Mouse (Mus musculus) megakaryocyte, embryonic 14.5 days (primary cell): ENCODE results near the gene Atg7. TPM values are rescaled to one million over a fixed set of nuclear protein-coding genes. Genes with fewer than 3 reads are reported as not detected.
"Not testable (repeated sequence)": the region's sequence is repeated elsewhere in the genome, so short reads cannot be mapped to it uniquely, and the experiment has no call there.

Experiments
- H3K27me3 ChIP-seq: replicated peaks from 2 replicates; pipeline ENCODE3; 2012; ENCODE audit warnings: inconsistent platforms
- H3K36me3 ChIP-seq: replicated peaks from 2 replicates; pipeline ENCODE3; 2012; ENCODE audit warnings: low read length, inconsistent platforms, mixed read lengths
- H3K4me1 ChIP-seq: 2 replicates; pipeline ENCODE4 v1.6.1; 2012; ENCODE audit warnings: inconsistent platforms
- H3K4me3 ChIP-seq: replicated peaks from 2 replicates; pipeline ENCODE3; 2012; ENCODE audit warnings: moderate library complexity, mild to moderate bottlenecking, inconsistent platforms
- H3K9me3 ChIP-seq: 2 replicates; pipeline ENCODE4 v1.6.1; 2012; ENCODE audit warnings: inconsistent platforms
- FLI1 ChIP-seq: IDR thresholded peaks from 2 replicates; pipeline ENCODE4 v1.6.1; 2012; ENCODE audit warnings: low read length, inconsistent platforms, mixed read lengths
- GATA1 ChIP-seq: IDR thresholded peaks from 3 replicates; pipeline ENCODE4 v1.6.1; 2012; ENCODE audit warnings: mixed read lengths, low read length, inconsistent platforms, borderline replicate concordance
- polyA plus RNA-seq: library from polyadenylated mRNA; stranded (reverse); fragments of >175 nt; gene quantifications from 2 replicates; pipeline ENCODE4 v1.2.3, GENCODE M21; 2012; ENCODE audit warnings: low replicate concordance; ENCODE audit not compliant: insufficient read depth

The Atg7 gene
- polyA plus RNA-seq = 92.9 and 225 TPM in 2 replicates

DNA sequence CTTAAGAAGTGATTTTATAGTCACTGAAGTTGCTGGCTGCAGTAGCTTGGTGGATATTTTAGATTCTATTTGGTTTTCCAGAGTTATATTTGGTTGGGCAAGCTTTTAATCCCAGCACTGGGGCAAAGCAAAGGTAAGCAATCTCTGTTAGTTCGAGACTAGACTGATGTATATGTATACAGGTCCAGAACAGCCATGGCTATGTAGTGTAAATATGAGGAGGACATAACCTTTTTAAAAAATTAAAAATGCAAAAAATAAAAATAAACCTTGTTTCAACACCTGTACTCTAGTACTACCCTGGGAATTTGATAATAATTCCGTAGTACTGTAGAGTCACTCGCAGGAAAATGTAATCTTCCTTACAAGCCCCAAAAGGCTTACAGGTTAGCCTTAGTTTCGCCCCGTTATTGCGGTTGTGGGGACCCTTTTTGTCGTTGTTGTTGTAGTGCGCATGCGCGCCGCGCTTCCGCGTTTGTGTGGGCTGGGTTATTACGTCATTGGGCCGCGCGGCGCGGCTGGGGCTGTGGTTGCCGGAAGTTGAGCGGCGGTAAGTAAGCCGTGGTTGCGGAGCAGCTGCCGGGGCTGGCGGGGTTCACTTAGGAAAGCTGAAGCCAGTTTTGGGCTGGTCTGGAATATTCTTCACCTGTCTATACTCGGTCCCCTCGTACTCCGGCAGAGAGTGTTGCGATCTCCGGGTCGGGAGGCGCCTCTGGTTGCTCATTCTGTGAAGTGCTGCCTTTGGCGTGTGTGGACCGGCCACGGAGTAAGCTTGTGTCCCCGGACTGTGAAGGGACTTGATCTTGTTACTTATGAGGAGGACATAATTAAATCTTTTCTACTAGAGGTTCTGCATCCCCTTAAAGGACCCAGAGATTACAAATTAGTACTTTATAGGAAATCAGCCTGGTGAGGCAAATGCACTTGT, at the start of gene Atg7:
Gene Atg7, plus strand, starts transcription at position 497 of the 928 bp plus-strand sequence.
- Histone ChIP-seq H3K36me3 (peaks cover 20% of the 10 kb centered on the region), H3K9me3 (no peaks in the 10 kb centered on the region), H3K4me1 (peaks cover 16% of the 10 kb centered on the region), H3K4me3 (peak within 1 kb of the TSS; percentile 93), H3K27me3 (peaks cover 2% of the 10 kb centered on the region)
- TF ChIP-seq GATA1 (no peak), FLI1 (peak; percentile 56; the same call in 1 of the 2 replicates)

DNA sequence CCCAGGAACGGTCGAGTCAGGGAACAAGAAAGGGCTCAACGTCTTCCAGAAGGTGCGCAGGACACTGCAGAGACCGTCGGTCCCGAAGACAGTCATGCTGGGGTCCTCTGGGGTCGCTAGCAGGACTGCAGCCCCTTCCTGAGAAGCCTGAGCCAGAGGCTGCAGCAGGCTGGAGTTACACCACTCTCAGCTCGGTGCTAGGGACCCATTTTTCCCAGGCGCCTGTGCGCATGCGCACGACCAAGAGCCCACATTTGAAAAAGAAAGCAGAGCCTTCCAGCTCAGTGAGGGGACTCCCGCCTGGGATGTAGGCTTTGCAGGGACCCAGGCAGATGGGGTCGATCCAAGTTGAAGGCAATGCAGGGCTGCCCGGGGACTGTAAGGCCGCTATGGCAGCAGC, 28.8 kb upstream of the Atg7 start:
- not testable (repeated sequence) for H3K36me3 ChIP-seq, H3K27me3 ChIP-seq, H3K4me1 ChIP-seq, H3K4me3 ChIP-seq, H3K9me3 ChIP-seq

DNA sequence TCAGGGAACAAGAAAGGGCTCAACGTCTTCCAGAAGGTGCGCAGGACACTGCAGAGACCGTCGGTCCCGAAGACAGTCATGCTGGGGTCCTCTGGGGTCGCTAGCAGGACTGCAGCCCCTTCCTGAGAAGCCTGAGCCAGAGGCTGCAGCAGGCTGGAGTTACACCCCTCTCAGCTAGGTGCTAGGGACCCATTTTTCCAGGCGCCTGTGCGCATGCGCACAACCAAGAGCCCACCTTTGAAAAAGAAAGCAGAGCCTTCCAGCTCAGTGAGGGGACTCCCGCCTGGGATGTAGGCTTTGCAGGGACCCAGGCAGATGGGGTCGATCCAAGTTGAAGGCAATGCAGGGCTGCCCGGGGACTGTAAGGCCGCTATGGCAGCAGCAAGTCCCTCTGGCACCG, 9.0 kb upstream of the Atg7 start:
- not testable (repeated sequence) for H3K36me3 ChIP-seq, H3K27me3 ChIP-seq, H3K4me3 ChIP-seq, H3K4me1 ChIP-seq, H3K9me3 ChIP-seq

DNA sequence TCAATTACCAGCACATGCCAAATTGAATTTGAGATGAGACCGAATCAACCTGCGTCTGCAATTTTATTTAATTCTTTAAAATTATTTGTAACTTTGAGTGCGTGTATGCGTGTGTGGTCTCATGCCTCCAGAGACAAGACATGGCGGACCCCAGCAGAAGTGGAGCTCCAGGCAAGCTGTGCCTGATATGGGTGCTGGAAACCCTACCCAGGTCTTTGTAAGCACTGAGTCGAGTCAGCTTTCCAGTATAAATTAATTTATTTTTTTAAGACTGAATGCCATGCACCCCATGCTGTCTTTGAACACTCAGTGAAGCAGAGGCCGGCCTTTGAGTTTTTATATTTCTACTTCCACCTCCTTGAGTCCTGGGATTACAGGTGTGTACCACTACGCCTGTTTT, 819 bp downstream of the Atg7 start:
- H3K9me3 ChIP-seq = no peaks in the 10 kb centered on the region
- no peak for TF ChIP-seq FLI1
- no peak for TF ChIP-seq GATA1
- no peaks in the 10 kb centered on the region for H3K27me3 ChIP-seq
- H3K4me1 ChIP-seq = peaks cover 23% of the 10 kb centered on the region
- H3K36me3 ChIP-seq = peaks cover 20% of the 10 kb centered on the region
- H3K4me3 ChIP-seq = peak overlapping the region; percentile 93

DNA sequence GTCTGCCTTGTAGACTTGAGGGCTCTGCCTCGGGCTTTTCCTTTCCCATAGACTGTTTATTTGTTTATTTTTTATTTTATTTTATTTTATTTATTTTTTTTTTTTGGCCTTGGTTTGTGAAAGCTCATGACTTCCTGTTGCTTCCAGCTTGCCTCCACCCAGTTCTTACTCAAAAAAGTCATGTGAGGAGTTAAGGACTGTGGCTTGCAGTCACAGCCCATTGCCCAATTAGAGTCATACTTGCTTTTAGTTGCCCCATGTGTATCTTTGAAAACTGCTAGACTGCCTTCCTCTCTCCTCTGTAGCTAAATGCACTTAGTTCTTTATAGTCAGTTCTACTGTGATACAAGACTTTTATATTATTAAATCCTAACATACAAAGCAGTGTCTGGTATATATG, 1.6 kb downstream of the Atg7 start:
- Histone ChIP-seq H3K4me3 (peak overlapping the region; percentile 93), H3K27me3 (no peaks in the 10 kb centered on the region), H3K36me3 (peaks cover 20% of the 10 kb centered on the region), H3K9me3 (no peaks in the 10 kb centered on the region), H3K4me1 (peaks cover 31% of the 10 kb centered on the region)
- TF ChIP-seq FLI1 = no peak
- TF ChIP-seq GATA1 = no peak

DNA sequence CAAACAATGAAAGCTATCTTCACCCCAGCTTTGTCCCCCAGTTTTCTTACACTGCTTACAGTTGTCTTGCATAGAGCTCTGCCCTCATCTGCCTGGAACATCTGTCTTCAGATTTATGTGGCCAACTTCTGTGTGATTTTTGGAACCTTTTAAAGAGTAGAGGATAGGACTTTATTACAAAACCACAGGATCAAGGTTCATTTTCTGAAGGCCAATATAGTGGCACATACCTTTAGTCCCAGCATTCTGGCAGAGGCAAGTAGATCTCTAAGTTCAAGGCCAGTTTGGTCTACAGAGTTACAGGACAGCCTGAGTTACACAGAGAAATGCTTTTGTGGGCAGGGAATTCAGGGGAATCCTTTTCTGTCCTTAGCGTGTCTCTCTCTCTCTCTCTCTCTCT, 3.3 kb downstream of the Atg7 start:
- peaks cover 42% of the 10 kb centered on the region for H3K4me1 ChIP-seq
- H3K9me3 ChIP-seq = no peaks in the 10 kb centered on the region
- peaks cover 30% of the 10 kb centered on the region for H3K36me3 ChIP-seq
- H3K4me3 ChIP-seq = no peak overlapping the region
- H3K27me3 ChIP-seq = no peaks in the 10 kb centered on the region
- no peak for TF ChIP-seq GATA1
- TF ChIP-seq FLI1 = no peak

DNA sequence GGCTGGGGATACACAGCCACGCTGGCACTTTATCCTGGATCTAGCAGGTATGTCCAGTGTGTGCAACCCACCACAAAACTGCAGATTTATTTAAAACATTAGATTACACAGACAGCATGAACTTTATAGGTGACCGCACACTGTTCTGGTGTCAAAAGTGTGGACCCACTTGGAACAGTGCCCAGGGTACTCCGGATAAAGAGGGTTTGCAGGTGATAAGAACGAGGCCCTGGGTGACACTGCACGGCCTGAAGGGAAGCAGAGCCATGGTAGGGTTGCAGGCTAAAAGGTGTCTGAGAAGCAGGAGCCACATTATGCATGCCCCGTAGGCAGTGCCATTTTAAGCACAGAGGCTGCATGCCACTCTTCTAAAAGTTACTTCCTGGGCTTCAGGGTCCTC, 4.1 kb downstream of the Atg7 start:
- peaks cover 30% of the 10 kb centered on the region for H3K36me3 ChIP-seq
- H3K9me3 ChIP-seq = no peaks in the 10 kb centered on the region
- H3K4me3 ChIP-seq = no peak overlapping the region
- peaks cover 47% of the 10 kb centered on the region for H3K4me1 ChIP-seq
- TF ChIP-seq FLI1 (no peak), GATA1 (no peak)
- H3K27me3 ChIP-seq = no peaks in the 10 kb centered on the region

DNA sequence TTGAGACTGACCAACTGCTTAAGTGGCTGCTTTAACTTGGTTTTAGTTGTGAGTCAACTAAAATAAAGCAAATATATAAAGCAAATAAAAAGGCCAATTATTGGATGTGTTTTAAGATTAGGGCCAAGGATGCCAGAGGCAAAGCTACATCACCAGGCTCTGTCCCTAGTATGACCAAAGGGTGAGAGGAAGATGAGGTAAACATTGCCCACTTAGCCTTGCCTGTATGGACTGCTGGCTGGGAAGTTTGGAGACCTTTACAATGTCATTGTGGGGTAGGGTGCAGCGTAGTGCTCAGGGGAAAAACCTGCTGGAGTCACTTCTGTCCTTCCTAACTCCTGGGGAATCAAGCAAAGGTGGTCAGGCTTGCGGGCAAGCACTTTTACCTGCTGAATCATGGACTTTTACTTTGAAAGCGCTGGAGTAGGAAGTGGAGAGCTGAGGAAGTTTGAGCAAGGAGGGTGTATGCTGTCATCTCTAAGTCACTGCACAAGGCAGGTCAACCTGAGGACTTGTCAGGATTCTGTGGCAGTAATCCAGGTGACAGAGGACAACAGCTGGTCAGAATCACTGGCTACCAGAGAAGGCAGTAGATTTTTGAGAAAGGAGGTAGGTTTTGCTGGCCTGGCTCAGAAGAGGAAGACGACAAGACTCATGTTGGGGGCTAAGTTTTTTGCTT, 5.6 kb downstream of the Atg7 start:
- Histone ChIP-seq H3K4me3 (peak overlapping the region; percentile 66), H3K36me3 (peaks cover 33% of the 10 kb centered on the region), H3K9me3 (no peaks in the 10 kb centered on the region), H3K4me1 (peaks cover 57% of the 10 kb centered on the region), H3K27me3 (no peaks in the 10 kb centered on the region)
- TF ChIP-seq GATA1 (no peak), FLI1 (no peak)

DNA sequence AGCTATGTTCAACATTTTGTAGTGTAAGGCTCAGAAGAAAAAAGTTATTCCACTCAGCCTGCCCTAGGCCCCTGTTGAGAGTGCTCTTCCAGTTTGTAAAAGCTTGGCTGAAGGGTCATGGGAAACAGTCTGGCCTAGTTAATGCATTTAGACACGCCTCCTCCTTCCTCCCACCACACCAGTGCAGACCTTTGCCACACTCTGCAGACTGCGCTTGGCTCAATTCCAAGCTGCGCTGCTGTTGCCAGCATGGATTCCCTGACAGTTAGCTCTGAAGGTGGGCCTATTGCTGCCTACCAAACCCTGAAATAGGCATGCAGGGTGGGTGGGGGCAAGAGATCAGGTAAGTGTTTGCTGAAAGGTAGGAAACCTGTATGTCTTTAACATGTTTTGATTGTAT, 9.3 kb downstream of the Atg7 start:
- TF ChIP-seq FLI1 (no peak), GATA1 (no peak)
- peaks cover 25% of the 10 kb centered on the region for H3K36me3 ChIP-seq
- peaks cover 65% of the 10 kb centered on the region for H3K4me1 ChIP-seq
- H3K4me3 ChIP-seq = peak overlapping the region; percentile 50
- H3K9me3 ChIP-seq = no peaks in the 10 kb centered on the region
- no peaks in the 10 kb centered on the region for H3K27me3 ChIP-seq

DNA sequence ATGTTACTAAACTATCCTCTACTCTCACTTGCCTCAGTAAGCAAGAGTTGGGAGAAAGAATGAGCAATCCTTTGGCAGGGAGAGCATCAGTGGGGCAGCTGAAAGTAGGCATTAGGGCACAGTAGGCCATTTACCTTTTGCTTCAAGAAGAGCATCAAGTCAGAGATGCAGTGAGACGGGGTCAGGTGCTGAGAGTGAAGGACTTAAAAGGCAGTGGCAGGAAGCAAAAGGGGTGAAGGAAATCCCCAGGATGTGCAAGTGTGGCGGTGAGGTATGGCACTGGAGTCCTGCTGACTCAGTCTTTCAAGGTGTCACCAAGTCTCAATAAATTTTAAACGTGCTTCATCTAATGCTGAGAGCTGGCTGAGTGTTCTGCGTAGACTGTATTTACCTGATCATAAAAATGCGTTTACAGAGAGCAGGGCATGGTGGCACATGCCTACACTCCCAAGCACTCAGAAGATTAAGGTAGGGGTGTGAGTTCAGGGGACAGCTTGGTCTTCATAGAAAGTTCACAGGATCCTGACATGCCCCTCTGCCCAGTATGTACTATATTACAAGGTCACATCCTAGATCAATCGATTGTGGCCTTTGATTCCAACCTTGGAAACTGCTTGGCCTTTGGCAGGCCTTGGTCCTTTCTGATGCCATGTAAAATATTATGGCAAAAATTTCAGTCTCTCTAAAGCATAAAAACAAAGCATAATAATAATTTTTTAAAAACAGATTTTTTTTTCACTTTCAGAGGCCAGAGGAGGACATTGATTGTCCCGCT, 14.1 kb downstream of the Atg7 start:
- no peak for TF ChIP-seq GATA1
- TF ChIP-seq FLI1 = no peak

More for the DNA sequence above, 14.1 kb downstream of the Atg7 start:
- Histone ChIP-seq H3K4me1 (peaks cover 66% of the 10 kb centered on the region), H3K9me3 (no peaks in the 10 kb centered on the region), H3K36me3 (peaks cover 16% of the 10 kb centered on the region), H3K27me3 (no peaks in the 10 kb centered on the region), H3K4me3 (no peak overlapping the region)
